Mouse (Mus musculus): Measurements from ENCODE around the gene Olfr283.

DNA sequence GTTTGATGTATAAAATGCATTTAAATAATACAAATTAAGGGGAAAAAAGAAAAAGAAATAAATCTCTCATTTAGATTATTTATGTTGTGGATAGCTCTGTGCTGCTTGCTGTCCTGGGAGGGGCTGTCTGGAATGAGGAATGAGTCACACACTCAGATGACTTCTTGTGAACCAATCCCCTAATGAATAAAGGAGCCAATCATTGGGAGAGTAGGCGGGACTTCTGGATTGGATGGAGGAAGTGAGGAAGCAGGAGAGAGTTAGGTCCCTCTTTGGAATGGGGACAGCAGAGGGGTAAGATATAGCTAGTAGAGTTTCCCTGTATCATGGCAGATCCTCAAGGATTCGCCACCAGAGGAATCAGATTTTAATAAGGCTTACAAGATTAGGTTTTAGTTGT lies 6.9 kb upstream of the Olfr283 start:
- TF ChIP-seq CTCF (IDR thresholded peaks at IDR 0.05; ENCODE audit: low read depth, low read length) = no peak
- no peak for TF ChIP-seq POLR2A (IDR thresholded peaks at IDR 0.05; ENCODE audit: insufficient read depth, low read length)
- TF ChIP-seq EP300 (IDR thresholded peaks at IDR 0.05; ENCODE audit: insufficient read depth, low read depth, low read length) = no peak

Data from ES-Bruce4 (cell line).